Mouse (Mus musculus) kidney, adult 11 months (tissue): ENCODE results near the gene Col8a2.
A peak's percentile ranks its signal among the peaks of the same experiment; 100 is the strongest.

Experiments used
- DNase-seq: peaks from one replicate; pipeline ENCODE4 v3.0.0; 2022

Col8a2 gene

DNA sequence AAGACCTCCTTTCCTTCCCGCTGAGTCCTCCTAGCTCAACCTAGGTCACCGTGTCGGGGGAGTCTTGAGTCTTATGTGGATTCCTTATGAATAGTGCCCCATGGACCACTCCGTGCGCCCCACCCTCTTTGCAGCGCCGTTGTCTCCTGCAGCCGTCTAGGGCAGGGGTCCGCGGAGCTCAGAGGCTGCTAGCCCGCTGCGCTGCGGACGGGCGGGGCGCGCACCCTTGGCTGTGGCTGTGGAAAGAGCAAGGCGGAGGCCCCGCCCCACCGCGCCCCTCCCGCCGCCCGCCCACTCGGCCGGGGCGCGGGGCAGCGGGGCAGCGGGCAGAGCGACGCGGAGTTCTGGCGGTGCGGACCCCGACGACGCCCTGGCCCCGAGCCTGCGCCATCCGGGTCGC lies at the start of gene Col8a2:
Gene Col8a2 (plus strand): TSS at position 302 of the 400 bp plus-strand sequence.
- no peak for DNase-seq

DNA sequence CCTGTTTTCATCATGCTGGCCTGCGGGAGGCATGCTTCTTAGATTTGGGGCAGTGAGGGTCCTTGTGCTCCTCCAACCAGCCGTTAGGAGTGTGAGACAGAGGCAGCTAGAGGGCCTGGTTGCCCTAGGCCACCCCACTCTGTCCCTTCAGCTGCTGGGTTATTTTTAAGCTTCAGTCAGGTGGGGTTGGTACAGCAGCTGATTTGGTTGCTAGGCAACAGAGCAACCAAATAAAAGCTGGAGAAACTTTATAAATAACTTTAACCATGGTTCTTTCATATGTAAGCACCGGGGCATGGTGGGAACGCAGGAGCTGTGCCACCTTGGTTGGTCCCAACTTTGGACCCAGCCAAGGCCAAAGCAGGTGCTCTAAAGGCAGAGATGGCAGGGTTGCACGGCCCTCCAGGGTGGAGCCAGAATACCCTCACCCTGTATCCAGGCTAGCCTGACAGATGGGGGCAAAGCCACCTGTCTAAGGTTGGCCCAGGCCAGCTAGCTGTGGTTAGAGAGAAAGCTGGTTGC lies 48.8 kb upstream of the Col8a2 start:
- no peak for DNase-seq

DNA sequence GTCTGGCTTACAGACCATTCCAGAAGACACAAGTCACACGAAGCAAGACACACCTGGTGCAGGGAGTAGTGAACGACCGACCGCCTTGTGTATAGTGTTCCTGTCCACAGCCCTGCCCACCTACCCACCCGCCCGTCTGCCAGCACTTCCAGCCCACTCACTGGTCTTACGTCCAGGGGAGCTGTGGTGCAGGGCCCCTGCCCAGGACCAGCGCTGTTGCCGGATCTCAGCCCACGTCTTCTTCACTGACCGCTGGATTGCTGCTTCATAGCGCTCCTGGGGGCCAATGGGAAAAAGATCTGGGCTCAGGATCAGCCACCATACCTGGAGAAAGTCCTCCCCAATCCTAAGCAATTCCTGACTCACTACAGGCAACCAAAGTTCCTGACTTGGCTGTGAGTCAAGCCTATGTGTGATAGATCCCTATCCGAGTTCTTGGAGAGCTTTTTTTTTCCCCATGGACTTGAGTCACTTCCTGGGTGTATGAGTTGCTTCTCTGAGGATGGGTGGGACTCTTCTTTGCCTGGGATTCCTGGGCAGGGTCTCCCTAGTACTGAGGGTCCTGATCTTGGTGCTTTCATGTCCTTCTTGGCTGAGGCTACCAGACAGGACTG lies 46.6 kb upstream of the Col8a2 start:
- DNase-seq, result no peak

GRCm38 (mm10) chr4:126241956-126242355 lies 44.6 kb upstream of the Col8a2 start:
- no peak for DNase-seq

- DNase-seq, result no peak
These were observed 44.1 kb upstream of the Col8a2 start for GRCm38 (mm10) chr4:126242510-126242909.

DNA sequence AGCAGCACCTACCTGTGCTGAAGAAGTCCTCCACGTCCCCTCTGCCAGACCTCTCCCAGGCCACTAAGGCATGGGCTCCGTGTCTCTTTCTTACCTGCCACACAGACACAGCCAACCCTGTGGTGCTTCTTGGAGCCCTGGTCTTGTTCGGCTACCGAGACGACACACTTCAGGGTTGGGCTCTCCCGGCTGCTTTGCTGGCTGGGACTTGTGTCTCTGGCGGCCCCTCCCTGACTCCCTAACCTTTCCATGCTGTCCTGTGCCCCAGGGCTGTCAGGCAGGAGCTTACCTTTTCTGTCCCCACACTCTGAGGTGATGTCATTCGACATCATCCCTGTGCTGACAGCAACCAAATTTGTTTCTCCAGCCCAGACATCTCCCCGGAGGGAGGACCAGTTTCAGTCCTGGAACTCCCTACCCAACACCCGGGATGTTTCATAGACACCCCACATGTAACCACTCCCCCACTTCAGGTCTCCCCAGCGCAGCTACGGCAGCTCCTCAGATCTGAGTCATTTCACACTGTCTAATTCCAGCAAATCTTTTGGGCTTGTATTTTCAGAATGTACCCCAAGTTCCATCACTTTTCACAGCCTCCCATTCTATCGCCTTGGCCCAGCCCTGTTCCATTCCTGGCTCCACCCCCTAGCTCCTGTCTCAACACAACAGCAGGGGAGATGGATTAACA lies 40.2 kb upstream of the Col8a2 start:
- no peak for DNase-seq

DNA sequence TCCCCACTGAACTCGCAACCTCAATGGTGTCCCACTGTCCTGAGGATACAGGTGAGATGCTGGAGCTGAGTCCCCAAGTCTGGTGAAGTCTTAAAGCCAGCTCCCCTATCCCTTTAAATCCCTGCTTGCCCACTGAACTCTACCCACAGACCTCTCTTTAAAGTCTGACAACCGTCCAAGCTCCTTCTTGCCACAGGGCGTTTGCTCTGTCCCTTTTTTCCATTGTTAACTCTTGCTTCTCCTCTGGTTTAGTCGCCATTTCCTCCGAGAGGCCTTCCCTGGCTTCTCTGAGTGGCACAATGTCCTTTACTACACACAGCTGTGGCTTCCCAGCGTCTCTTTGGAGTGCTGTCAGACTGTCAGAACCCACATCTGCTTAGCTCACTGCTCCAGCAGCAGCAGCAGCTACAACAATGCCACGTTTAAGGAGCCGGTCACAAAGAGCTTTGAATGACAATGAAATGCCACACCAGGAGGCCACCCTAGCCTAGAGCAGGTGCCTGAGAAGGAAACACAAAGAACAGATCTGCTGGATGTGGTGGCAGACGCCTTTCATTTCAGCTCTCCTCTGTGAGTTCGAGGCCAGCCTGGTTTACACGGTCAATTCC lies 38.2 kb upstream of the Col8a2 start:
- no peak for DNase-seq

DNA sequence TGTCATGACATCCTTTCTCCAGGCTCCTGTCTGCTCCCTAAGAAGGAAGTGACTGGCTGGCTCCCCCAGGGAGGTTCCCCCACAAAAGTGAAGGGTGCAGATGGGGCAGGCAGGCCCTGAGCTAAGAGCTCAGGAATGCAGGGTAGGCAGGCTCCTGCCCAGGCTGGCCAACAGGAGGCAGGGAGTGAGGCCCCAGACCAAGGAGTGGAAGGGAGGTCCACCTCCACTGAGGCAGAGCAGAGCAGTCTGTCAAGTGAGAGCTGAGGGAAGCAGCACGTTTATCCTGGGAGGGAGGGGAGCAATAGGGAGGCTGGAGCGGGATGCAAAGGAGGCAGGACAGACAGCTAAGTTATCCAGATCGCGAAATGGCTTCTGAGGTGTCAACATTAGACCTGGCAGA lies 35.9 kb upstream of the Col8a2 start:
- DNase-seq, result no peak

DNA sequence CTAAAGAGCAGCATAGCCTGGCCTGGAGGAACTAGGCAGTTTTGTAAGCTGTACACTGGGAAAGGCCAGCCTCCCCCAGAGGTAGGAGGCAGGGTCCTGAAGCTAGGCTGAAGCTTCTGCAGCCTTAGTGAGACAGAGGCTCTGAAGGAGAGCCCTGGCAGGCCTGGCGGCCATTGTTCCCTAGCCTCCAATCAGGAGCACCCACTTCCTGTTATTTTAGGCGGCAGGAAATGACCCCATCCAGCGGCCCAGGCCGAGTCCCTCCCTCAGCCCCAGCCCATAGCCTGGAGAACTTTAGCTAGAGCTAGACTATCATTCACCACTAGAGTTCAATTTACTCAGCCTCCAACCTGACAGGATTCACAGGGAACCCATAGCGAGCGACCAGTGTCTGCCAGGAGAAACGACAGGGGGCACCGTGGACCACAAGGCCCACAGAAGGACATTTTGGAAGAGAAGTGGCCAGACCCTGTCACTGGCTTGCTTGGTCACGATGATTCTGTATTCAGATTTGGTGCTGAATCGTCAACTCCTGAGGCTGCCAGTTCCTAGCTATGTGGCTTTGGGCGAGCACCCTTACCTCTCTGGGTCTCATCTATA lies 34.8 kb upstream of the Col8a2 start:
- DNase-seq, result no peak

- DNase-seq, result no peak
These were observed 34.0 kb upstream of the Col8a2 start for GRCm38 (mm10) chr4:126252411-126253237.

- no peak for DNase-seq
These were observed 32.8 kb upstream of the Col8a2 start for GRCm38 (mm10) chr4:126253637-126254272.

DNA sequence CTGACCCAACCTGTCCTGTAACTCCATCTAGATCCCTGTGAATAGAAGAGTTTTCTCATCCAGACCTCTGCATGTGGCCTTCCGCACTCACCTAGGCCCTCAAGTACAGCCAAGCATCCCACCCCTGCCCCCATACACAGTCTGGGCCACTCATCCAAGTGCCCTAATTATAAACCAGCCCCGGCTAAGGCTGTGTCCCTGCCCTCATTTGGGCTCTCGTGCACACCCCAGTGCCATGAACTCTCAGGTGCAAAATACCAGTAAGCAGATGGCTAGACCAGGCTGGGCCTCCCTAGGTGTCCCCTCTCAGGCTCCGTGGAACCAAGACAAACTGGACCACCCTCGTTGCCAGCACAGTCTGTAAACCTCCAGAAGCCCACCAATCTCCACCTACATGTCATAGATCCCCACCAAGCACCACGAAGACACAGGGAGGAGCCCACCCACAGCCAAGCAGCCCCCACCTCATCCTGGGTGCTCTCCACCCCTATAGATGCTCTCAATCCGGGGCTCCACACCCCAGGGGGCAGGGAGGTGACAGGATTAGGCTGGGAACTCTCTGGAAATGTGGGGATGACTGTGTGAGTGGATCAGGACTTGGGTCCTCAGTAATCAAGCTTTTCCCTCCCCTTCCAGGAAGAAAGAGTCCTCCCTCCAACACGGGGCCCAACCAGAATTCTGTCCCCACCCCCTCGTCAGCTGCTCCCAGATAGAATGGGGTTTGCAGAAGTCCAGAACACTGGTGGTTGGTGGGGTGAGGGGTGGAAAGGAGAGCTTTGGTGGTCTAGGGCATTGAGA lies 32.1 kb upstream of the Col8a2 start:
- no peak for DNase-seq

DNA sequence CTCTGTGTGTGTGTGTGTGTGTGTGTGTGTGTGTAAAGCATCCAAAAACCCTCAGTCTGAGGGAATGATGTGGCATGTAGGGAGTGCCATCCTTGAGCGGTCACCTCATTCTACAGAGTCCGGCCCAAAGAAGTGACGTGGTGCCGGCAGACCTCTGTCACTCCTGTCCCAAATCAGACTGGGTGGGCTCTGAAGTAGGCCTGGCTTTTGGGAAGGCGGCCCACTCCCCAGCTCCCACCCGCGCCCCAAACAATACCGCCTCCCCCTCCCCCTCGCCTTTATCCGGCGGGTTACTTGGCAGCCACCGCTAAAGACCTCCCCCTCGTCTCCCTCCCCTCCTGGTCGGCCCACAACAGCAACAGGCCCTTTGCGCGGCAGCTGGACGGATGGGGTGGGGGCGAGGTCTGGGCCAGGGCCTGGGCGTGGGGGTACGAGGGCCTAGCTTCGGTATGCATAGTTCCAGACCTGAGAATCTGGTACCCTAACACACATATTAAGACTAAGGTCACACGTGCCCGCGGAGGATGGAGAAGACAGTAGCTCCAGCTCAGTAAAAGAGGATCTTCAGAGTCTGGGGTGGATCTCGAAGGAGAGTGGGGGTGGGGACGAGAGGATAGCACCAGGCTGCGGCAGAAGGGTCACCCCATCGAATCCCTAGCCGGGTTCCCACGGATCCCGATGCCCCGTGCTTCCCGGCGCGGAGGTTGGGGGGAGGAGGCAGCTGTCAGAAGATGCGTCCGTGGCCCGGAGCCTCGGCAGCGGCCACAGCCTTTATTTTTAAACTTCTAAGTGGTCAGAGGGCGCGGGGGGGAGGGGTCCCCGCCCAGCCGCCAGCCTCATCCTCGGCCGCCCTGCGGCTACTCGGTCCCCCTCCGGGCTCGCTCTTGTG lies 31.2 kb upstream of the Col8a2 start:
- DNase-seq, result no peak

DNA sequence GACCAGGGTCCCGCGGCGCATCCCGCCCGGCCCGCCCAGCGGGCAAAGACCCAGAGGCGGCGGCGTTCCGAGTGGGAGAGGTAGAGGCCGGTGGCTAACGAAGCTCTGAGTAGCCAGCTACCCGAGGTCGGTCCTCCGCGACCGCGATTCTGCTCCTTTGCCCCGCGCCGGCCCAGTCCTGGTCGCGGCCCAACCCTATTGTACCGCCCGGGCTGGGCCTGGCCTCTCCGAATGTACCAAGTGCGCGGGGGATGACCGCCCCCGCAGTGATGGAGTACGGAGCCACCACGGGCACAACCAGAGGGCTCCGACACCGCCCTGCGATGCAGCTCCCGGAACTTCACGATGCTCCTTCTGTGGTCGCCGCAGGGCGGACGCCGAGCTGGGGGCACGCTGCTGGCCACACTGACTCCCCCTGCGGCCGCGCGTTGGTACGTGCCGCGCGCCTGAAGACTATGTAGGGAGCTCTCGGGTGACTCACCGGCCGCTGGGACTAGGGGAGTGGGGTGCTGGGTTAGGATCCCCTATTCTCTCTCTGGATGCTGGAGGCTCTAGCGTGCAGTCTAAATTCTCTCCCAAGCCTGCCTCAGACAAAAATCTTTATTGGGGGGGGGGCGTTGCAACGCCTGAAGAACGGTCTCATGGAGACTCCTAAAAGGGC lies 30.3 kb upstream of the Col8a2 start, which contains the start of gene Map7d1:
Gene Map7d1 (minus strand): TSS at position 213 of the 661 bp plus-strand sequence.
- peak; percentile 87 for DNase-seq

GRCm38 (mm10) chr4:126256967-126257881 lies 29.4 kb upstream of the Col8a2 start:
- DNase-seq, result peak; percentile 66

DNA sequence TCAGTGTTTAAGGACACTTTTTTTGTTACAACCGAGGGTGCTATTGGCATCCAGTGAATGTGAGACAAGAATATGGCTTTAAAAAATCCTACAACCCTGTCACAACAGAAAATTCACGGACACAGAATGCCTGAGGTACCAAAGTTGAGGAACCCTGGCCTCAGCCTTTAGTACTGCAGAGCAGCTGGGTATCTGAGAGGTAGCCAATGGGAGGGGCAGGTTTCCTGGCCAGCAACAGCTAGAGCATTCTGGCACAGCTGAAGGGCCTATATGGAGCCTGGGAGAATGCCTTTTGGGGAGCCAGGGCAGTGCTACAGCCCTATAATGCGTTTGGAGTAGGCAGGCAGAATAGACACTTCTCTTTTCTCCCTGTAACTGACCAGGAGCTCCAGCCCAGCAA lies 27.5 kb upstream of the Col8a2 start:
- DNase-seq, result no peak

DNA sequence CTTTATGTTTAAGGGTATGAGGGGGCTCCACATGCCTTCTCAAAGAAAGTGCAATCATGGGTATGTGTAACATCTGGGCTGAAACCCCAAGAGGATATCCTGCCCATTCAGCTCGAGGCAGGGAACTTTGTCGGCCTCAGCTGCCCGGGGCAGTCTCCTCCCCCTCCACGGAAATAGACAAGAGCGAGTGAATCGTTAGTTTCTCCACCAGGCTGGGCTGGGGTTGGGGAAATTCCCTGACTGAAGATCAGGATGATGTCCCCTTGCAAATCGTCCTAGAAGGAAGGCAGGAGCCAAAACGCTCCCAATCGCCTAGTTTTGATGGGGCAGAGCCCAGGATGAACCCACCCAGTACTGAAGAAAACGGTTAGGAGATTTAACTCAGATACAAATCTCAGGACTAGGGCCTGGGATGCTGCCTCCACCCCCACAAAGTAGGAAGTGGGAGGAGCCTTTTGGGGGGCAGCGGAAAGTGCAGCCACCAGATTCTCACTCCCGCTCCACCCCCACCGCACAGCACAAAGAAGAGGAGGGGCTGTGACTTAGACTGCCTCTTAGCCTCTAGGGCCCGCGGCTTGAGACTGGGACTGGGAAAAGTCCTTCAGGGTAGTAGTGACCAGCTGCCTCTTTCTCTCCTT lies 27.0 kb upstream of the Col8a2 start:
- peak; percentile 80 for DNase-seq
